Mouse (Mus musculus) liver, adult 2 months (tissue): ENCODE measurements around the gene Sh3bp5. TPM values are rescaled to one million over a fixed set of nuclear protein-coding genes. Genes with fewer than 3 reads are reported as not detected.
"Not testable (repeated sequence)": the region's sequence is repeated elsewhere in the genome, so short reads cannot be mapped to it uniquely, and the experiment has no call there.

ENCODE experiments used
- DNase-seq: peaks from one replicate; pipeline ENCODE4 v3.0.0-alpha.2; 2011; ENCODE audit warnings: low read depth, low spot score; ENCODE audit errors: extremely low read depth
- H3K27ac ChIP-seq: fragments of 200-500 bp; replicated peaks from 2 replicates; pipeline ENCODE4 v1.5.1; 2012; ENCODE audit warnings: low read depth, mild to moderate bottlenecking, control low read depth, inconsistent platforms, low read length; ENCODE audit not compliant: insufficient read depth
- H3K27me3 ChIP-seq: fragments of 200-500 bp; 2 replicates; pipeline ENCODE4 v1.6.1; 2012; ENCODE audit warnings: mild to moderate bottlenecking, moderate library complexity, low read length, inconsistent platforms; ENCODE audit not compliant: control insufficient read depth, insufficient read depth
- H3K36me3 ChIP-seq: fragments of 200-500 bp; 2 replicates; pipeline ENCODE4 v1.6.1; 2012; ENCODE audit warnings: low read length, inconsistent platforms; ENCODE audit not compliant: control insufficient read depth, insufficient read depth
- H3K4me1 ChIP-seq: fragments of 200-500 bp; 2 replicates; pipeline ENCODE4 v1.6.1; 2011; ENCODE audit warnings: low read length; ENCODE audit not compliant: control insufficient read depth, insufficient read depth
- H3K4me3 ChIP-seq: fragments of 200-500 bp; 2 replicates; pipeline ENCODE4 v1.5.1; 2011; ENCODE audit warnings: low read depth, mild to moderate bottlenecking, control low read depth, low read length, moderate library complexity; ENCODE audit not compliant: insufficient read depth
- H3K79me2 ChIP-seq: fragments of 200-500 bp; 2 replicates; pipeline ENCODE4 v1.6.1; 2012; ENCODE audit warnings: inconsistent platforms, mild to moderate bottlenecking, low read length, moderate library complexity; ENCODE audit not compliant: control insufficient read depth, insufficient read depth
- H3K9ac ChIP-seq: fragments of 200-500 bp; 2 replicates; pipeline ENCODE4 v1.6.1; 2012; ENCODE audit warnings: low read depth, mild to moderate bottlenecking, control low read depth, inconsistent platforms, low read length
- CTCF ChIP-seq: fragments of 200-500 bp; IDR thresholded peaks from 2 replicates; pipeline ENCODE4 v1.5.1; 2011; ENCODE audit warnings: low read depth, low read length, control low read depth
- POLR2A ChIP-seq: fragments of 200-500 bp; IDR thresholded peaks from 2 replicates; pipeline ENCODE4 v1.6.1; 2011; ENCODE audit warnings: low read length, control low read depth; ENCODE audit not compliant: insufficient read depth; ENCODE audit errors: extremely low read depth
- WGBS: fragments of 180-500 bp; shearing (Covaris S2); methylation state at CpG from one replicate; pipeline ENCODE4 v1.1.7; 2018; 5-methylcytosine and 5-hydroxymethylcytosine counted together
- polyA plus RNA-seq: library from polyadenylated mRNA; depleted of rRNA; stranded (reverse); fragments of >200 nt; gene quantifications from 2 replicates; pipeline ENCODE4 v1.2.3, GENCODE M21; 2012
- total RNA-seq: library from RNA; depleted of rRNA; stranded (reverse); fragments of >200 nt; gene quantifications from 2 replicates; pipeline ENCODE4 v1.2.3, GENCODE M21; 2014

The Sh3bp5 gene
- total and polyA plus RNA-seq, 2 experiments = 22.6 to 37.1 TPM

DNA sequence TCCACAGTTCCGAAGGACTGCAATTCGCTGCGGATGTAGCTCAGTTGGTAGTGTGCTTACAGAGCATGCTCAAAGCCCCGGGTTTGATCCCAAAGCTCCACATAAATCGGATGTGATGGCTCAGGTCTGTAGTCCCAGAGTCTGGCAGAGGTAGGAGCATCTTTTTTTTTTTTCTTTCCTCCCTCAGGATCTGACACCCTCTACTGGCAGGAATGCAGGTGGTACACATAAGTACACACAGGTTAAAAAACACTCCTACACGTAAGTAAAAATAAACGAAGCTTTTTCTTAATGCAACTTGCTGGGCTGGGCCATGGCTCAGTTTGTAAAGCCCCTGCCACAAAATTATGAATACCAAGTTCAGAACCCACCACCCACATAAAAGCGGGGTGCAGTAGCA is 28.3 kb upstream of the Sh3bp5 start:
- H3K27ac ChIP-seq = no peak overlapping the region
- peak; percentile 37 for DNase-seq
- 65% methylated on average over 8 of the region's 8 CpGs for WGBS
- no peaks in the 10 kb centered on the region for H3K4me1 ChIP-seq
- H3K9ac ChIP-seq = no peak overlapping the region
- no peak overlapping the region for H3K4me3 ChIP-seq
- no peaks in the 10 kb centered on the region for H3K36me3 ChIP-seq
- no peaks in the 10 kb centered on the region for H3K27me3 ChIP-seq
- TF ChIP-seq CTCF (peak; percentile 20; the same call in 1 of the 2 replicates), POLR2A (no peak)
- H3K79me2 ChIP-seq = no peaks in the 10 kb centered on the region

DNA sequence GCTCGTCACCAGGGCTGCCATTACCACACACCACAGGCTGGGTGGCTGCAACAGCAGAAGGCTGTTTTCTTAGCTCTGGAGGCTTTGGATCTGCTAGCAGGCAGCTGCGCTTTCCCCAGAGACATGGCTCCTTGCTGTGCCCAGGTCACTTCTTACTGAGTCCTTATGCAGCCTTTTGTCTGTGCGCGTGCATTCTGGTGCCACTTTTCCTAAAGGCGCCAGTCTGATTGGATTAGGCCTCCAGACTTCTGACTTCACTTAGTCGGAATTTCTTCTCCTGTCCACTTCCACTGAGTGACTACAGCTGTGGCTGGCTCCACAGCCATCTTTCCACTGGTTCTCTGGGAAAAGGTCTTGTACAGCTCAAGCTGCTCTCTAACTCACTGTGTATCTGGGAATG is 27.0 kb upstream of the Sh3bp5 start:
- no peaks in the 10 kb centered on the region for H3K27me3 ChIP-seq
- no peaks in the 10 kb centered on the region for H3K4me1 ChIP-seq
- no peaks in the 10 kb centered on the region for H3K79me2 ChIP-seq
- H3K36me3 ChIP-seq = no peaks in the 10 kb centered on the region
- no peak for DNase-seq
- WGBS = 95% methylated on average over 6 of the region's 6 CpGs
- no peak for TF ChIP-seq CTCF
- no peak overlapping the region for H3K4me3 ChIP-seq
- no peak overlapping the region for H3K27ac ChIP-seq
- no peak overlapping the region for H3K9ac ChIP-seq

DNA sequence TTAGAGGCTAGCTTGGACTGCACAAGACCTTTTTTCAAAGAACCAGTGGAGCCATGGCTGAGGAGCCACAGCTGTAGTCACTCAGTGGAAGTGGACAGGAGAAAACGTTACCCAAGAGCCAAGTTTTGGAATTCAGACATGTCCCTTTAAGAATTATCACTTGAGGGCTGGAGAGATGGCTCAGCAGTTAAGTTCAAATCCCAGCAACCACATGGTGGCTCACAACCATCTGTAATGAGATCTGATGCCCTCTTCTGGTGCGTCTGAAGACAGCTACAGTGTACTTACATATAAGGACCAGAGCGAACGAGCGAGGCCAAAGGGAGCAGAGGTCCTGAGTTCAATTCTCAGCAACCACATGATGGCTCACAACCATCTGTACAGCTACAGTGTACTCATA is 26.3 kb upstream of the Sh3bp5 start:
- H3K36me3 ChIP-seq, H3K27me3 ChIP-seq, H3K27ac ChIP-seq, H3K9ac ChIP-seq, H3K79me2 ChIP-seq, H3K4me1 ChIP-seq, DNase-seq, H3K4me3 ChIP-seq: not testable (repeated sequence)
- TF ChIP-seq CTCF = 0 out of 2 replicates have a peak, but pooled peaks have one; percentile 2
- WGBS = 95% methylated on average over 5 of the region's 5 CpGs

DNA sequence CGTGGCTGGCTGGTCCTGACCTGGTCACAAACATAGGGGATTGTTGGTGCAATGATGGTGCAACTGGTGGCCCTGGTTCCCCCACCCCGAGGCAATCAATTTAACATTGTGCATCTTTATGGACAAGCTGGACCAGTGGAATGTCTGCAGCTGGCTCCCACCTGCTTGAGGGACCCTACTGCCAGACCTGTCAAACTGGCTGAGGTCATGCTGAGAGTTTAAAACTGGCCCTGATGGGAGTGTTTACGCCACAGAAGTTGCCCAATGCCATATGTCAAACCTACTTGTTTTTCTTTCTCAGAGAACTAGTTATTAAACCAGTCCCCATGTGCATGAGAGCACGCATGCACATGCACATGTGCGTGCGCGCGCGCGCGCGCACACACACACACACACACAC is 22.1 kb upstream of the Sh3bp5 start:
- 87% methylated on average over 12 of the region's 12 CpGs for WGBS
- H3K27ac ChIP-seq = no peak overlapping the region
- H3K4me1 ChIP-seq = no peaks in the 10 kb centered on the region
- no peaks in the 10 kb centered on the region for H3K27me3 ChIP-seq
- H3K4me3 ChIP-seq = no peak overlapping the region
- no peak overlapping the region for H3K9ac ChIP-seq
- no peaks in the 10 kb centered on the region for H3K36me3 ChIP-seq
- no peaks in the 10 kb centered on the region for H3K79me2 ChIP-seq
- DNase-seq = no peak
- TF ChIP-seq CTCF (no peak), POLR2A (no peak)

DNA sequence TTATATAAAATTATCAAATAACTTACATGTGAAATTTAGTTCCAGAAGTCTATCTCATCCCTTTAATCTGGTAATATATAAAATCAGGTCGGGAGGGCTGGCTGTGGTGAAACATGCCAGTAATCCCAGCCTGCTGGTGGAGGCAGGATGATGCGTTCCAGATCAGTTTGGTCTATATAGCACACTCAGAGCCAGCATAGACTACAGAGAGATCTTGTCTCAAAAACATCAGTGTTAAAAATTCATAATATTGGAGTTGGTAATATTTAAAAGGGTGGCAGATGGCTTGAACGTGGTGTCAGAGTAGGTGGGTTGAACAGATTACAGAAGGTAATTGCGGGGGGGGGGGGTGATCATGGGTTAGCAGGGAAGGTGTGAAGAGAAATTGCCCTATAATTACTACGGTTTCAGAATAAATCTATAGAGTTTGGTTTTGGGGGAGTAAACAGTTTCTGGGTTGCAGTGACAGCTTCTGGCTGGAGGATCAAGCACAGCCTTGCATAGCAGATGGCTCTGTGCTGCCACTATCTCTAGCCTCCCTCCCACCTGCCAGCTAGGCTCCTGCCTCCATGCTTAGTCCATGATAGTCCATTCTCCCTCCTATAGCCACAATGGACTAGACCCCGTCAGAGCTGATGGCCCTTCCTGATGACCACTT is 20.3 kb upstream of the Sh3bp5 start:
- Histone ChIP-seq H3K27me3 (no peaks in the 10 kb centered on the region), H3K27ac (no peak overlapping the region), H3K36me3 (no peaks in the 10 kb centered on the region), H3K9ac (no peak overlapping the region), H3K79me2 (no peaks in the 10 kb centered on the region), H3K4me1 (no peaks in the 10 kb centered on the region), H3K4me3 (no peak overlapping the region)
- TF ChIP-seq POLR2A (no peak), CTCF (no peak)
- WGBS = 90% methylated on average over 6 of the region's 6 CpGs
- no peak for DNase-seq

DNA sequence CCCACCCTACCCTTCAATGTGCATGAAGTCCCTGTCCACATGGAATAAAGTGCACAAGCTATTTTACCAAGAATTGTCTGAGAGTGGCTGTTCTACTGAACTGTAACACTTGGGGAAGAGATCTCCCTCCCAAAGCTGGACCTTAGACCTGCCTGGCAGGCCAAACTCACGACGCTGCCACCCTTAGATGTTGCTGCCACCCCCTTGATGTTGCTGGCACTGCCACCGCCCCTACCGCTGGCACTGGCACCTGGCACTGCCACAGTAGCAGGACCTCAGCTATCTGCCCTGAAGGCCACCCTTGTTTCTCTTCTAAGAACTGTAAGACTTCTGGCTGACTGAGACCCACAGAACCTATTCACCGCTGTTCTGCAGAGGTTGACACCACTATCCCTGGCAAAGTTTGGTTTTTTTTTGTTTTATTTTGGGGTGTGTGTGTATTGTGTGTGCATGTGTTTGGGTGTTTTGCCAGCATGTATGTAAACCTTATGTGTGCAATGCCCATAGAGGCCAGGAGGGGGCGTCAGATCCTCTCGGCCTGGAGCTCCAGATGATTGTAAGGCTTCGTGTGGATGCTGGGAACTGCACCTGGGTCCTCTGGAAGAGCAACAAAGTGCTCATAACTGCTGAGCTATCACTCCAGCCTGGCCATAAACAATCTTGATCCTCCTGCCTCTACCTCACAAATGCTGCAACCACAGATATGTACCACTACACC is 19.1 kb upstream of the Sh3bp5 start:
- no peaks in the 10 kb centered on the region for H3K79me2 ChIP-seq
- no peak overlapping the region for H3K9ac ChIP-seq
- DNase-seq = peak; percentile 14
- H3K27me3 ChIP-seq = no peaks in the 10 kb centered on the region
- H3K4me1 ChIP-seq = no peaks in the 10 kb centered on the region
- 74% methylated on average over 8 of the region's 8 CpGs for WGBS
- TF ChIP-seq CTCF (peak; percentile 50), POLR2A (no peak)
- H3K4me3 ChIP-seq = no peak overlapping the region
- no peak overlapping the region for H3K27ac ChIP-seq
- H3K36me3 ChIP-seq = no peaks in the 10 kb centered on the region

DNA sequence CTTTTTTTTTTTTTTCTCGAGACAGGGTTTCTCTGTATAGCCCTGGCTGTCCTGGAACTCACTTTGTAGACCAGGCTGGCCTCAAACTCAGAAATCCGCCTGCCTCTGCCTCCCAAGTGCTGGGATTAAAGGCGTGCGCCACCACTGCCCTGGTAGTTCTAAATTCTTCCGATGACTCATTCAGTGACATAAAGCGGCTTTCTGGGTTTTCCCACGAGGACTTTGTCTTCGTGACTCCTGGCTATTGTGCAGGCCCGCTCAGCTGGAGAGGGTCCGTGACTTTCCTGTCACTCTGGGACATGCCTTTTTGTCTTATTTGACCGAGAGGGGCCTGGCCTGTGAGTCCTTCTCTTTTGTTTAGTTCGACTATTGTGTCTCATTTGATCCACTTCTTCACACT is 18.1 kb upstream of the Sh3bp5 start:
- H3K36me3 ChIP-seq, H3K27me3 ChIP-seq, H3K9ac ChIP-seq, H3K4me3 ChIP-seq, H3K27ac ChIP-seq, H3K4me1 ChIP-seq, H3K79me2 ChIP-seq, DNase-seq: not testable (repeated sequence)
- 86% methylated on average over 12 of the region's 12 CpGs for WGBS
